Mouse (Mus musculus) intestine, embryonic 15.5 days (tissue): ENCODE data around the gene Arhgap24. TPM values are rescaled to one million over a fixed set of nuclear protein-coding genes. Genes with fewer than 3 reads are reported as not detected.

ENCODE experiments used
- ATAC-seq: fragments of 200-750 bp; cut with Nextera tagmentation; 2 replicates; pipeline ENCODE4 v1.8.0; 2017; ENCODE audit warnings: moderate TSS enrichment, moderate library complexity
- H3K27ac ChIP-seq: fragments of 300-500 bp; sonication (generic); 2 replicates; pipeline ENCODE4 v1.5.1; 2015; ENCODE audit warnings: mild to moderate bottlenecking, inconsistent platforms
- H3K27me3 ChIP-seq: fragments of 300-500 bp; sonication (generic); replicated peaks from 2 replicates; pipeline ENCODE4 v1.6.1; 2015; ENCODE audit warnings: inconsistent platforms
- H3K36me3 ChIP-seq: fragments of 300-500 bp; sonication (generic); 2 replicates; pipeline ENCODE4 v1.6.1; 2015; ENCODE audit warnings: inconsistent platforms
- H3K4me1 ChIP-seq: fragments of 300-500 bp; sonication (generic); replicated peaks from 2 replicates; pipeline ENCODE4 v1.6.1; 2015; ENCODE audit warnings: inconsistent platforms
- H3K4me2 ChIP-seq: fragments of 300-500 bp; sonication (generic); replicated peaks from 2 replicates; pipeline ENCODE4 v1.6.1; 2015; ENCODE audit warnings: mild to moderate bottlenecking, inconsistent platforms
- H3K4me3 ChIP-seq: fragments of 300-500 bp; sonication (generic); replicated peaks from 2 replicates; pipeline ENCODE4 v1.5.1; 2015; ENCODE audit warnings: inconsistent platforms
- H3K9ac ChIP-seq: fragments of 300-500 bp; sonication (generic); 2 replicates; pipeline ENCODE4 v1.6.1; 2015; ENCODE audit warnings: inconsistent platforms
- H3K9me3 ChIP-seq: fragments of 300-500 bp; sonication (generic); 2 replicates; pipeline ENCODE4 v1.6.1; 2016; ENCODE audit warnings: inconsistent platforms
- WGBS: fragments of 180-500 bp; shearing (Covaris S2); methylation state at CpG from one replicate; pipeline ENCODE4 v1.1.7; 2015; 5-methylcytosine and 5-hydroxymethylcytosine counted together
- polyA plus RNA-seq: library from polyadenylated mRNA; unstranded; fragments of >200 nt; fragmentation: Nextera tagmentation; extraction: Ambion mirVana; gene quantifications from 2 replicates; pipeline ENCODE4 v1.2.1, GENCODE M21; 2015

Arhgap24 gene
- polyA plus RNA-seq, 1 experiment from 2014 or later: 12.0 TPM

DNA sequence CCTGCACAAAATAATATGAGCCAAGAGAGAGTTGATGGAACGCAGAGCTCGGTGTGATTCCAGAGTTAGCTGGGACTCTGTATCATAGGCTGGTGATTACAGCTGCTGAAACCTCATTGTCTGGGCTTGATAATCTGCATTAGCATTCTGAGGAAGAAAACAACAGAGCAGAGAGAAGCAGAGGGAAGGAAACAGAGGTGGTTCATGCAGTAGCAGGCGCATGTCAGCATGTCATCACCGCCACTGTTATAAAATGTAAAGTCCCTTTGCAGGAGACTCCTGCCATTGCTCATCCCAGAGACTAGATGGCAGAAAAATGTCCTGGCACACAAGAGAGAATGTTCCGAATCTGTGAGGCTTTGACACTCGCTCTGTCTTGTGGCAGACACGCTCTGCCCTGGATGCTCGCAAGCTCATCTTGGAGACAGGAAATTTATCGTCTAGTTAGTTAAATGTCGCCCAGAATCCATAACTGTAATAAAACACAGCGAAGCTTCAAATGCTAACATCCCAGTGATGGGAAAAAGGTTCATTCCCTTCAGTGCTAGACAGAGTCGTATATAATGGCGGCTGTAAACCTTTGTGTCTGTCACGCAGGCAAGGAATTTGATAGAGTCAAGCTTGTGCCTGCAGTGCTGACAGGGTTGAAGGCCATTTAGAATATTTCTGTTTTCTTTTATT lies 407.4 kb downstream of the Arhgap24 start:
- no peak for ATAC-seq
- no peak overlapping the region for H3K9ac ChIP-seq
- H3K27me3 ChIP-seq: no peaks in the 10 kb centered on the region
- H3K4me2 ChIP-seq: no peak overlapping the region
- no peaks in the 10 kb centered on the region for H3K4me1 ChIP-seq
- H3K4me3 ChIP-seq: no peak overlapping the region
- 66% methylated on average over 14 of the region's 14 CpGs for WGBS
- no peaks in the 10 kb centered on the region for H3K9me3 ChIP-seq
- no peak overlapping the region for H3K27ac ChIP-seq
- H3K36me3 ChIP-seq: no peaks in the 10 kb centered on the region

DNA sequence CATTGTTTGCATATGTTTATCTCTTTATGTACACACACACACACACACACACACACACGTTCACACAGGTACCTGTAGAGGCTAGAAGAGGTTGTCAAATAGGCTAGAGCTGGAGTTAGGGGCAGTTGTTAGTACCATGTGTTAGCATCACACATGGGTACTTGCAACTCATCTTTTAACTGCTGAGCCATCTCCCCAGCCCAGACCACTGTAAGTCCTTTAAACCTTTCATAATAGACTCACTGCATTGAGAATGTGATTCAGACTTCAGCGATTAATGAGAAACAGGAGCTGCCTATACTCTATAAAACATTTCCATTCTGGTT lies 407.9 kb downstream of the Arhgap24 start:
- Histone ChIP-seq H3K4me2 (no peak overlapping the region), H3K9ac (no peak overlapping the region), H3K36me3 (no peaks in the 10 kb centered on the region), H3K4me1 (no peaks in the 10 kb centered on the region), H3K9me3 (no peaks in the 10 kb centered on the region), H3K4me3 (no peak overlapping the region), H3K27ac (no peak overlapping the region), H3K27me3 (no peaks in the 10 kb centered on the region)
- WGBS: 69% methylated on average over 2 of the region's 2 CpGs
- no peak for ATAC-seq

DNA sequence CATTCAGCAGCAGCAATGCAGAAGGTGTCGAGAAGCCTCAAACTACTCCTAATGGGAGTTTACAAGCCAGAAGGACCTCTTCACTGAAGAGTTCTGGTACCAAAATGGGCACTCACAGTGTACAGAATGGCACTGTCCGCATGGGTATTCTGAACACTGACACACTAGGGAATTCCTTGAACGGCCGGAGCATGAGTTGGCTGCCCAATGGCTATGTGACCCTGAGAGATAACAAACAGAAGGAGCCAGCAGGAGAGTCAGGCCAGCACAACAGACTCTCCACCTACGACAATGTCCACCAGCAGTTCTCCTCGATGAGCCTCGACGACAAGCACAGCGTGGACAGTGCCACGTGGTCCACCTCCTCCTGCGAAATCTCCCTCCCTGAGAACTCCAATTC lies 411.0 kb downstream of the Arhgap24 start:
- 96% methylated on average over 11 of the region's 11 CpGs for WGBS
- no peak for ATAC-seq

DNA sequence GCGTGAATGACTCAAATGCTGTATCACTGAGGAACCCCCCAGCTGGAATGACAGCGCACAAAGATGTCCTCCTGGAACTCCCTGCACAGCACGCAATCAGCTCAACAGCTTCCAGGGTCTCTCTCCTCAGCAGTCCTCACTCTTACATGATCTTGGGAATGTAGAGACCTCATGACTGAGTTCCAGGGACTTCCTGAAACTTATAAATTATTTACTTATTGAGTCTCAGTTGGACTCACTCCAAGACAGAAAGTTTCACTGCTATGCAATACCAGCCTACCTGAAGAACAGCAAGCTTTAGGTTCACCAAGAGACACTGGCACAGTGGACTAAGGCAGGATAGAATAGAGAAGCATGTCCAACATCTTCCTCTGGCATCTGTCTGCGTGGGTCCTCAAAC lies 417.1 kb downstream of the Arhgap24 start:
- WGBS: 93% methylated on average over 4 of the region's 4 CpGs

More for the DNA sequence above, 411.0 kb downstream of the Arhgap24 start:
- no peak overlapping the region for H3K4me3 ChIP-seq
- no peak overlapping the region for H3K4me2 ChIP-seq
- H3K4me1 ChIP-seq: no peaks in the 10 kb centered on the region
- H3K27ac ChIP-seq: no peak overlapping the region
- no peak overlapping the region for H3K9ac ChIP-seq
- H3K36me3 ChIP-seq: no peaks in the 10 kb centered on the region
- H3K9me3 ChIP-seq: no peaks in the 10 kb centered on the region
- no peaks in the 10 kb centered on the region for H3K27me3 ChIP-seq

DNA sequence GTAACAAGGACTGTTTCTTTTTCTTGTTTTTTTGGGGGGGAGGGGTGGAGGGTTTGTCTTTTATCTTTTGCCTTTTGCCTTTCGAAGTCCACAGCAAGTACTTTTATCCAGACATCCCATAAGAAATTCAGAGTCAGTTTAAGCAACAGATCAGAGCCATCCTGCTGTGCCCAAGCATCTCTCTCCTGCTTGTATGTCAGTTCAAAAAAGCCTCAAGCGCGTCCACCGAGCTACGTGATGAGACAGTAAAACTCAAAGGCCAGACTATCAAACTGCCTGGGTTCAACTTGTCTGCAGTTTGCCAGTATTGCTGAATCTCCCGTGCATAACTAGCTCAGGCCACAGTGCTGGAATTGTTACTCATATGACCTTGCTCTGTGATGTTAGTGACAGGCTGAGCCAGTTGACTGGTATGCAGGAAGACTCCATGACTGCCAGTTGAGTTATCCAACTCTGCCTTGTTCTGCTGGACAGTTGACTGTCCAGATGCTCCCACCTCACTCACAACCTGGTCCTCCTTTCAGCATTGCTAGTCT lies 418.6 kb downstream of the Arhgap24 start:
- H3K4me2 ChIP-seq: no peak overlapping the region
- ATAC-seq: no peak
- 79% methylated on average over 6 of the region's 6 CpGs for WGBS

More for the DNA sequence above, 417.1 kb downstream of the Arhgap24 start:
- Histone ChIP-seq H3K27ac (no peak overlapping the region), H3K27me3 (no peaks in the 10 kb centered on the region), H3K4me3 (no peak overlapping the region), H3K9me3 (no peaks in the 10 kb centered on the region), H3K4me1 (no peaks in the 10 kb centered on the region), H3K4me2 (no peak overlapping the region), H3K9ac (no peak overlapping the region), H3K36me3 (no peaks in the 10 kb centered on the region)
- ATAC-seq: no peak

DNA sequence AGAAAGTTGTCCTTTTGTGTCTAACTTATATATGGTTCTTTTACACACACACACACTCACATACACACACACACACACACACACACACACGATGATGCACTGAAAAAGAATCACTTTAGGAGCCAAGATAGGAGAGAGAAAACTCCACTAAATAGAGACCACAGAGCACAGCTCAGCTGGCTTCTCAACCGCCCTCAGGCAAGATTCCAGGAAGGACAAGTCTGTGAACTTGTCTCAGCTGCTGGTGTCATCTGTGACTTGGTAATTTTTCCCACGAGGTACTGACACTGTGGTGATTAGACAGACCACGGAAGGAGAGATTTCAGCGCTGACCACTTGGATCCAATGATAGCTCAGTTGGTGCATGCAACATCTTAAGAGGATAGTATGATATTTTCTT lies 420.0 kb downstream of the Arhgap24 start:
- no peaks in the 10 kb centered on the region for H3K9me3 ChIP-seq
- no peaks in the 10 kb centered on the region for H3K27me3 ChIP-seq
- no peak overlapping the region for H3K4me2 ChIP-seq
- H3K27ac ChIP-seq: no peak overlapping the region
- no peaks in the 10 kb centered on the region for H3K36me3 ChIP-seq
- ATAC-seq: no peak
- H3K4me3 ChIP-seq: no peak overlapping the region
- H3K9ac ChIP-seq: no peak overlapping the region
- no peaks in the 10 kb centered on the region for H3K4me1 ChIP-seq
- WGBS: 86% methylated on average over 5 of the region's 5 CpGs

More for the DNA sequence above, 418.6 kb downstream of the Arhgap24 start:
- no peak overlapping the region for H3K4me3 ChIP-seq
- no peaks in the 10 kb centered on the region for H3K9me3 ChIP-seq
- H3K4me1 ChIP-seq: no peaks in the 10 kb centered on the region
- no peaks in the 10 kb centered on the region for H3K36me3 ChIP-seq
- H3K27ac ChIP-seq: no peak overlapping the region
- H3K27me3 ChIP-seq: no peaks in the 10 kb centered on the region
- no peak overlapping the region for H3K9ac ChIP-seq

DNA sequence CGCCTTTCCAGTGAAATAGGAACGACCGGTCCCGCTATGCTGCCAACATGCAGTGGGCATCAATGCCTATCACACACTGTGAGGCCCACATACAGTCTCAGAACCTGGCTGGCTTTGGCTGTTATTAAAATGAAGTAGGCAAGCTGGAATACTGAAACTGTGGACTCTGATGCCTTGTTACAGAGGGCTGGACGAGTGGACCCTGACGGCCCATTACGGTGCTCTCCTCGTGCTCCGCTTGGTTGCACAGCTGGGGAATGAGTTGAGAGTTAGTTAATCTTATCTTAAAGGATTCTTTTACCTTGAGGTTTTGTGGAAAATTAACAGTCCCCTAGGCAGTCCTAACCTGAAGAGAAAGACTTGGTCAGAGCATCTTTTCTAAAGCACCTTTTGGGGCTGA lies 422.3 kb downstream of the Arhgap24 start:
- no peak overlapping the region for H3K4me3 ChIP-seq
- no peaks in the 10 kb centered on the region for H3K36me3 ChIP-seq
- no peak overlapping the region for H3K4me2 ChIP-seq
- 92% methylated on average over 9 of the region's 9 CpGs for WGBS
- no peak for ATAC-seq
- H3K27ac ChIP-seq: no peak overlapping the region
- H3K9ac ChIP-seq: no peak overlapping the region
- H3K4me1 ChIP-seq: no peaks in the 10 kb centered on the region
- H3K9me3 ChIP-seq: no peaks in the 10 kb centered on the region
- no peaks in the 10 kb centered on the region for H3K27me3 ChIP-seq

DNA sequence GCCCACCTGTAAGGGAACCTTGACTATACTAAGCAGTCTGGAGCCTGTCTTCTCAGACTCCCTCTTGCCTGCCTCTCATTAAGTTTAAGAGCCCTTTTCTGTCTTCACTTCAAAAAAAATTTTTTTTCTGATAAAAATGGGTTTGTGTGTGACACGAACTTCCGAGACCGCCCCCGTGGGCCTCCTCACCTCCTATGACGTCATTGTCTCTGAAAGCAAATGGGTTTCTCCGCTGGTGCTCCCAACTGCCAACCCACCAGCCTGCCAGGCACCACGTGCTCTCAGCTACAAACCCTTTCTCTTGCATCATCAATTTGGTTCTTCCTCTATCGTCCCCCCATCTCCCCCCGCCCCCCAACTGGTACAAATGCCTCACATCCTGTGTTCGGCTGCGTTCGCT lies 422.9 kb downstream of the Arhgap24 start:
- H3K9me3 ChIP-seq: no peaks in the 10 kb centered on the region
- H3K4me2 ChIP-seq: no peak overlapping the region
- 80% methylated on average over 12 of the region's 12 CpGs for WGBS
- no peaks in the 10 kb centered on the region for H3K4me1 ChIP-seq
- no peak for ATAC-seq
- no peak overlapping the region for H3K4me3 ChIP-seq
- H3K36me3 ChIP-seq: no peaks in the 10 kb centered on the region
- H3K9ac ChIP-seq: no peak overlapping the region
- H3K27me3 ChIP-seq: no peaks in the 10 kb centered on the region
- H3K27ac ChIP-seq: no peak overlapping the region

DNA sequence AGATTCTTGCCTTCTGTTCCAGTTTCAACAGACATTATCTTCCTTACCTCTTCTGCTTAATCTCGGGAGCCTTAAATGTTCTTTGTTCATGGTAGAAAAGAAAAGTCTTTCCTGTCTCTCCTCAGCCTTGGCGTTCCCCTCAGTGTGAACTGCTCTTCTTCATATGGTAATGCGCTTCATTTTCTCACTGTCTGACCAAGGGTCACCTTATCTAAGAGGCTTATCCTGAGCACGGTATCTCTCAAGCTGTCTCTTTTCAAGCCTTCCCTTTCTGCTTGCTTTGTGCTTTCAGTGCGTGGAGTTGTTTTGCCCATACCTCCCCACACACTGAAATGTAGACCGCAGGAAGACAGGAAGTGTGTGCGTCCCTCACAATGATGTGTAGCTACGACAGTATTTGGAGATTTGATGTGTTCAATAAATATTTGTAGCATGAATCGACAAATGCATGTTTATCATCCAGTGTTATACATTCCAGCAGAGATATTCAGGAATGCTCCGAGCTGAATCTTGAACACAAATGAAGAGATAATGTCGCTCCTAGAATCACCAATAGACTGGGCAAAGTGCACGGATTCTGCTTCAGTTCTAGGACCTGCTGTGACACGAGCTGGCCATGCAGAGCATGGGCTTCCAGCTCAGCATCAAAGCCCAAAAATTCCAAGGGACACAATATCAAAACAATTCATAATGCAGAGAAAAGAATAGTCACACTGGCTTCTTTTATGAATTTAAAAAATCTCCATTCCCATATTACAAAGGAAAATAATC lies 424.4 kb downstream of the Arhgap24 start:
- no peak overlapping the region for H3K9ac ChIP-seq
- no peak for ATAC-seq
- no peak overlapping the region for H3K4me2 ChIP-seq
- H3K9me3 ChIP-seq: no peaks in the 10 kb centered on the region
- WGBS: 42% methylated on average over 13 of the region's 13 CpGs
- H3K36me3 ChIP-seq: no peaks in the 10 kb centered on the region
- no peak overlapping the region for H3K27ac ChIP-seq
- no peaks in the 10 kb centered on the region for H3K4me1 ChIP-seq
- H3K4me3 ChIP-seq: no peak overlapping the region
- no peaks in the 10 kb centered on the region for H3K27me3 ChIP-seq

DNA sequence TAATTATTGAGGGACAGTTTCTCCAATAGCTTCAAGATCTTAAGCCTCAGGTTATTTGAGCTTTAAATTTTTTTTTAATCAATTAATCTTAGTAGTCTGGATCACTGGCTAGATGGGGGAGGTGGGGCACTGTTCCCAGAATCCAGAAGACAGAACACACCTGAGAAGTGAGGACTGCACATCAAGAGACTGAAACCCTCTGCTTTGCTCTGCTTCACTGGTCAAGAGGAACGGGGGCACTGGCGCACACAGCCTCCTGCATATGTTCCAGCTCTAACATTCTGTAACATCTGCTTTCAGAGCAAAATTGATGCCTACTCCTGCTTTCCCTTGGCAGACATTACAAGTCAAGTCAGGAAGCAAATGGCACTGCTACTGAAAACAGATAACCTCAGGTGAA lies 439.0 kb downstream of the Arhgap24 start:
- 86% methylated on average over 2 of the region's 2 CpGs for WGBS
- no peaks in the 10 kb centered on the region for H3K9me3 ChIP-seq
- no peak overlapping the region for H3K4me2 ChIP-seq

DNA sequence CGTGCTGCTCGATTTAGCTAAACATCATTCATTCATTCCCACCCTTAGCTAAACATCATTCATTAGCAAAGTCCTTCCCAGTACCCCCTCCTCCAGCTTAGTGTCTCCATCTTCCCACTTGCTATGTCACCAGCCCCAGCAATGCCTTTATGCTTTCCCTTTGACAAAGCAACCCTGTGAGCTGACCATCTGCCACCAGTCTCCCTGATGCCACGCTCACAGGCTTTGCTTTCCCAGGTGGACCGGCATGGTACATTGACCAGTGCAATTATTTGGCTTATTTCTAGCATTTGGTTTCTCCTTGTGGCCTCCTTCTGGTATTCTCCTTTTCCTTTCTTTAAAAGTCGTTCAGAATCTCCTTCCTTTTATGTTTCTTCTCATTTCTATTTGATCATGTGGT lies 445.6 kb downstream of the Arhgap24 start:
- 79% methylated on average over 5 of the region's 5 CpGs for WGBS
- no peak for ATAC-seq
- H3K27ac ChIP-seq: no peak overlapping the region
- H3K4me1 ChIP-seq: no peaks in the 10 kb centered on the region
- no peaks in the 10 kb centered on the region for H3K9me3 ChIP-seq
- no peak overlapping the region for H3K4me3 ChIP-seq
- no peaks in the 10 kb centered on the region for H3K27me3 ChIP-seq
- H3K36me3 ChIP-seq: no peaks in the 10 kb centered on the region
- no peak overlapping the region for H3K4me2 ChIP-seq
- H3K9ac ChIP-seq: no peak overlapping the region

More for the DNA sequence above, 439.0 kb downstream of the Arhgap24 start:
- no peak for ATAC-seq
- H3K27ac ChIP-seq: no peak overlapping the region
- H3K9ac ChIP-seq: no peak overlapping the region
- H3K4me1 ChIP-seq: no peaks in the 10 kb centered on the region
- no peaks in the 10 kb centered on the region for H3K27me3 ChIP-seq
- no peaks in the 10 kb centered on the region for H3K36me3 ChIP-seq
- H3K4me3 ChIP-seq: no peak overlapping the region

DNA sequence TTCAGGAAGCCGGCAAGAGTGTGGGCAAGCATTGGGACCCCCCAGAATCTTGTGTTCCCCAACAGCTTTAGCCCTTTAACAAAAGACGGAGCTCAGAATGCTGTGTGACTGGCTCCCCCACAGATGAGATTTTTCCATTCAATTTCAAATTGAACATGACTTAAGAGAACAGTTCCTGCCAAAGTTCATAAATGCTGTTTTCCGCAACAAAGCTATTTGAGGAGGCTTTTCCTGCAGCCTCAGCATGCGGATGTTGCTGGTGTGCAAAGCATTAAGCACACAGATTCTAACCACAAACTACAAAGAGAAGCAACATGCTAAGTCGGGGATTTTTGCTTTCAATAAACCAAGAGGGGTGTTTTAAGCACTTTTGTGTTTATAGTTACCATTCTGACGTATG lies 449.0 kb downstream of the Arhgap24 start:
- Histone ChIP-seq H3K9me3 (no peaks in the 10 kb centered on the region), H3K4me2 (no peak overlapping the region), H3K4me1 (no peaks in the 10 kb centered on the region), H3K27ac (no peak overlapping the region), H3K27me3 (no peaks in the 10 kb centered on the region), H3K36me3 (no peaks in the 10 kb centered on the region), H3K4me3 (no peak overlapping the region), H3K9ac (no peak overlapping the region)
- no peak for ATAC-seq
- 57% methylated on average over 6 of the region's 6 CpGs for WGBS
